Mouse (Mus musculus) frontal cortex, postnatal 10 days (tissue): ENCODE results near the gene Nr1d2.
"Not testable (repeated sequence)": the region's sequence is repeated elsewhere in the genome, so short reads cannot be mapped to it uniquely, and the experiment has no call there.

Experiments used
- DNase-seq, 2 experiments: peaks; one replicate each; pipeline ENCODE4 v3.0.0; 2022; ENCODE audit warnings: low spot score in 2 of 2, mixed read lengths in 1 of 2

Gene Nr1d2

GRCm38 (mm10) chr14:18233076-18233475 lies 5.9 kb downstream of the Nr1d2 start:
- no peak for DNase-seq

- not testable (repeated sequence) for DNase-seq
Measured at GRCm38 (mm10) chr14:18231866-18232265, 7.1 kb downstream of the Nr1d2 start.

DNA sequence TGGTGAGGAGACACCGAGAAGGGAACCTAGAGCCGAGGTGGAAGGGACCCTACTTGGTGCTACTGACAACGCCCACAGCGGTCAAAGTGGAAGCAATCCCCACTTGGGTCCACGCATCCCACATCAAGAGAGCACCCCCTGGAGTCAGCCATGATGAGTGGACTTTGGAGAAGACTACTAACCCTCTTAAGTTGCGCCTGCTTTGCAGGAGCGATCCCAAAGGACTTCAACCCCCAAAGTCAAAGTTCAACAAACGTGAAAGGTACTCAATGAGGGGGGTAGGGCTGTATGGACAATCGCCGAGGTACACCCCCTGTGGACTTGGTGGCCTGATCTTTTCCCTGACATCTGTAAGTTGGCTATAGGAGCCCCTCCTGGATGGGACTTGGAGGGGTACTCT lies 9.2 kb downstream of the Nr1d2 start:
- DNase-seq, result not testable (repeated sequence)

DNA sequence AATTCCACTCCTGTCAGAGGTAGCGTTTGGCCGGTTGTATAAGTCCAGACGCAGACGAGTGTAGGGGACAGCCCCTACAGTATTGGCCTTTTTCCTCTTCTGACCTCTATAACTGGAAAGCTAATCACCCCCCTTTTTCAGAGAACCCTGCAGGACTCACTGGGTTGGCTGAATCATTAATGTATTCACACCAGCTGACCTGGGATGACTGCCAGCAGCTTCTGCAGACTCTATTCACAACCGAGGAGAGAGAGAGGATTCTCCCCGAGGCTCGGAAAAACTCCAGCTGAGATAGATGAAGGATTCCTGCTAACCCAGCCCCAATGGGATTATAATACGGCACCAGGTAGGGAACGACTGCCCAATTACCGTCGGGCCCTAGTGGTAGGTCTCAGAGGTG lies 12.7 kb downstream of the Nr1d2 start:
- DNase-seq, result not testable (repeated sequence)

- DNase-seq, result not testable (repeated sequence)
Measured at GRCm38 (mm10) chr14:18225431-18225830, 13.5 kb downstream of the Nr1d2 start.

GRCm38 (mm10) chr14:18221977-18222376 lies 16.9 kb downstream of the Nr1d2 start:
- no peak for DNase-seq

DNA sequence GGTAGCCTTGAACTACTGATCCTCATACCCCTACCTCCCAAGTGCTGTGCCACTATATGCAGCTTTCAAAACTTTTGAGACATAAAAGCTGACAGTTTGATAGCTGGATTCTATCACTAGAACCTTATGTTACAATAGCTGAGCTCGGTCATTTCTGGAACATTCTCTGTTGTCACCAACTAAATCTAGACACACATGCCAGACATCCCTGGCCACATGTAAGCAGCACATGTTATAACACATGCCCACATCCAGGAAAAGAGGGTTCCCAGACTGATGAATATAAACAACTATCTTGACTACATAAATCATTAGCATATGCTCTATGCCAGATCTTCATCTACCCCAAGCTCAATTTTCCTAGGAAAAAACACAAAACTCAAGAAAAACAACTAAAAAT lies 21.8 kb downstream of the Nr1d2 start:
- no peak for DNase-seq

- DNase-seq, result no peak
Measured at GRCm38 (mm10) chr14:18216428-18216827, 22.5 kb downstream of the Nr1d2 start.

DNA sequence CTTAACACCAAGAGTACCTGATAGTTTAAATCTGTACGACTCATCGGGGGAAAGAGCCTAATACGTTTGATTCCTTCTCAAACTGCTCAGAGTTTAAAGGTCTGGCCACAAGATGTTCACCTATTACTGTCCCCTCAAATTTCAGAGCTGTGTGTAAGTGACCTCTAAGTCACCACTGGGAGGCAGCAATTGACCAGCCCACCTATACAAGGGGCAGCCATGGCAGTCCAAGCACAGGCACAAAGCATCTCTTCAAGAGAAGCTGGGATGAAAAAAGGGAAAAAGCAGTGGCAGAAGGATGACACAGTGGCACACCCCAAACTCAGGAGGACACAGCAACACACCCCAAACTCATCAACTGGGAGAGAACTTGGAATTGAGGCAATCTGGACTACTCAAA lies 28.1 kb downstream of the Nr1d2 start:
- no peak for DNase-seq

DNA sequence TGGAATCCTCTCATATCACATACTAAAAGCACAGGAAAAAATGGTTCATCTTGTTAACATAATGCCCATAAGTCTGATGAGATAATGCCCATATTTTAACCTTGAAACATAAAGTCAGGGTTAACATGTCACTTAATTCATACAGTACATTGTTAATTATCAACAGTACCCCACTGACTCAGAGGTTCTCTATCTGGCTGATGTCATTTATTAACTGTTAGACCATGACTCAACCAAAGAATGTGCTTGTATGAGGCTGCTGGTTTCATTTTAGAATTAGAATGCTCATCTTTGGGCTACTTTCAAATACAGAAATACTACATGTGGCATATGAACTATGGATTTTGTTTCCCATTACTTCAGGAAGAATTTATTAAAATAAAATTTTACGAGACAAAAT lies 34.6 kb downstream of the Nr1d2 start:
- not testable (repeated sequence) for DNase-seq

DNA sequence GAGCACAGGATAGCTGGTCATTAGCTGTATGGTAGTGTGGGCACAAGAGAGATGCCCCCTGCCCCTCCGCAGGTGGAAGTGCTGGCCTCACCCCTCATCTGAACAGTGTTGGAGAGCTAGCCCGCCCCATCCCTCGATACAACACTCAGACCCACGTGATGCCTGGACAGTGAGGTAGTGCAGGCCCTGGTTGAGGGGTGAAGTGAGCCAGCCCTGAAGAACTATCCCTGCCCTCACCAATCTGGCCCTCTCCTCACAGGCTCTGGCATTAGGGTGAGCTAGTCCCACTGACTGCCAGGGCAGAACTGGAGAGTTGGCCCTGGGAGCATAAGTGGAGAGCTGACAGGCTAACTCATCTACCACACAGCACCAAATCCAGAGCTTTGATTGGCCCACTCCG lies 37.5 kb downstream of the Nr1d2 start:
- DNase-seq, result no peak

- DNase-seq, result peak in 1 of 2 experiments; percentile 59
Measured at GRCm38 (mm10) chr14:18186883-18187417, 52.0 kb downstream of the Nr1d2 start.

GRCm38 (mm10) chr14:18177531-18177930 lies 61.4 kb downstream of the Nr1d2 start:
- DNase-seq, result not testable (repeated sequence)

GRCm38 (mm10) chr14:18167597-18167996 lies 71.3 kb downstream of the Nr1d2 start:
- DNase-seq, result no peak

- DNase-seq, result no peak
Measured at GRCm38 (mm10) chr14:18167041-18167440, 71.9 kb downstream of the Nr1d2 start.
